Mouse (Mus musculus): ENCODE data around the gene Thsd1.
A peak's percentile ranks its signal among the peaks of the same experiment; 100 is the strongest.
"Not testable (repeated sequence)": the region's sequence is repeated elsewhere in the genome, so short reads cannot be mapped to it uniquely, and the experiment has no call there.

The Thsd1 gene

GRCm38 (mm10) chr8:22264787-22265186 is 37.7 kb downstream of the Thsd1 start:
- DNase-seq: peak; percentile 45

GRCm38 (mm10) chr8:22265194-22265593 is 38.1 kb downstream of the Thsd1 start:
- no peak for DNase-seq

GRCm38 (mm10) chr8:22266809-22267208 is 39.7 kb downstream of the Thsd1 start:
- no peak for DNase-seq

GRCm38 (mm10) chr8:22273142-22273541 is 46.0 kb downstream of the Thsd1 start:
- no peak for DNase-seq

- no peak for DNase-seq
Measured at GRCm38 (mm10) chr8:22274641-22275040, 47.5 kb downstream of the Thsd1 start.

GRCm38 (mm10) chr8:22282999-22283491 is 55.9 kb downstream of the Thsd1 start, which contains the start of gene Tpte:
Gene Tpte (plus strand): TSS chr8:22283441.
- no peak for DNase-seq

- DNase-seq: no peak
Measured at GRCm38 (mm10) chr8:22302326-22302725, 75.2 kb downstream of the Thsd1 start.

- DNase-seq: peak; percentile 26
Measured at GRCm38 (mm10) chr8:22302896-22303306, 75.8 kb downstream of the Thsd1 start.

GRCm38 (mm10) chr8:22304045-22304444 is 76.9 kb downstream of the Thsd1 start:
- not testable (repeated sequence) for DNase-seq

- DNase-seq: no peak
Measured at GRCm38 (mm10) chr8:22306999-22307398, 79.9 kb downstream of the Thsd1 start.

Data from lung, postnatal 10 days (tissue).